Mouse (Mus musculus): ENCODE data around the gene Sec24c. TPM values are rescaled to one million over a fixed set of nuclear protein-coding genes. Genes with fewer than 3 reads are reported as not detected.

The Sec24c gene
- polyA plus RNA-seq, 1 experiment from 2014 or later = 90.5 TPM

DNA sequence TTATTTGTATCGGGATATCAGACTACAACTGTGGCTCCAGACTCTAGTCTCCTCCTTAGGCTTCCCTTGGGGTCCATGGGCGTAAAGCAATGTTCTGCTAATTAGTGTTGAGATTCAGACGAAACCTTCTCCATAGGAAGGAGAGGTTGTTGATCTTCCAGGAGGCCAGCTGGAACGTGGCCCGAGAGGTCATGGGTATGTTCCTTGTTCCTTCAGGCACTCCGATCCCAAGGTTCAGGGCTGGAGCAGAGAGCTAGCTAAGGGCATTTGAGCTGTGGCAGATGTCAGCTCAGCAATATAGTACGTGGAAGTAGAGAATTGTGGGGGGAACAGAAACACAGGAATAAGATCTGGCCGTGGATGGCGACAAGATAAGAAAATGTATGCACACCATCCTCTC lies 18.4 kb upstream of the Sec24c start:
- Histone ChIP-seq H3K27ac (ENCODE audit: low read length) (no peak overlapping the region), H3K4me2 (ENCODE audit: low read depth, low read length) (no peak overlapping the region), H3K9me3 (replicated peaks; ENCODE audit: control insufficient read depth, low read length) (no peaks in the 10 kb centered on the region), H3K9ac (ENCODE audit: low read length) (no peak overlapping the region), H3K27me3 (ENCODE audit: control insufficient read depth, insufficient read depth, low read length) (no peaks in the 10 kb centered on the region), H3K4me1 (ENCODE audit: control insufficient read depth, insufficient read depth, low read length) (peaks cover 6% of the 10 kb centered on the region; the same call in 1 of the 2 replicates), H3K36me3 (ENCODE audit: control insufficient read depth, insufficient read depth, low read length) (no peaks in the 10 kb centered on the region), H3K4me3 (replicated peaks; ENCODE audit: low read length) (no peak overlapping the region)
- no peak for ATAC-seq (ENCODE audit: insufficient read depth, low FRiP score)
- 74% methylated on average over 9 of the region's 9 CpGs for WGBS

GRCm38 (mm10) chr14:20656361-20656760 lies 17.7 kb upstream of the Sec24c start, which contains the start of gene Myoz1:
Gene Myoz1 (minus strand): TSS chr14:20656540.
- Histone ChIP-seq H3K4me1 (ENCODE audit: control insufficient read depth, insufficient read depth, low read length) (peaks cover 6% of the 10 kb centered on the region; the same call in 1 of the 2 replicates), H3K36me3 (ENCODE audit: control insufficient read depth, insufficient read depth, low read length) (no peaks in the 10 kb centered on the region), H3K9ac (ENCODE audit: low read length) (no peak within 1 kb of the TSS), H3K9me3 (replicated peaks; ENCODE audit: control insufficient read depth, low read length) (no peaks in the 10 kb centered on the region), H3K4me3 (replicated peaks; ENCODE audit: low read length) (no peak within 1 kb of the TSS), H3K27me3 (ENCODE audit: control insufficient read depth, insufficient read depth, low read length) (no peaks in the 10 kb centered on the region), H3K4me2 (ENCODE audit: low read depth, low read length) (no peak within 1 kb of the TSS), H3K27ac (ENCODE audit: low read length) (no peak within 1 kb of the TSS)
- no peak for ATAC-seq (ENCODE audit: insufficient read depth, low FRiP score)
- 48% methylated on average over 11 of the region's 11 CpGs for WGBS

DNA sequence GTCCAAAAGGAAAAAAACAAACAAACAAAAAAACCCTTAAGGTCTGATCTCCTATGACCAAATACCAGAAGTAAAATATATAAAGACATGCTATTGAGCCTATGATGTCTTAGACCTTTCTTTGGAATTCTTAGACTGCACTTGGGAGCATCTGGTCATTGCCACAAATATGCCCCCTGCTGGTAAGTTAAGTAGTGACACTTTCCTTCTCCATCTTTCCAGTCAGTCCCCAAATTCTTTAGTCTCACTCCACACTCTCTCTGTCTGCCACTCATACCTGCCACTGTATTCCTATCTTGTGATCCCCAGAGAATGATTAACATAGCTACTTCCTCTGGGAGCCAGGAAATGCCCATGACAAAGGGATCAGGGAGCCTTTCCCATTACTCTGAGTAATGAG lies 15.8 kb upstream of the Sec24c start:
- H3K27ac ChIP-seq (ENCODE audit: low read length) = no peak overlapping the region
- no peak overlapping the region for H3K9ac ChIP-seq (ENCODE audit: low read length)
- no peak overlapping the region for H3K4me3 ChIP-seq (replicated peaks; ENCODE audit: low read length)
- H3K9me3 ChIP-seq (replicated peaks; ENCODE audit: control insufficient read depth, low read length) = no peaks in the 10 kb centered on the region
- H3K27me3 ChIP-seq (ENCODE audit: control insufficient read depth, insufficient read depth, low read length) = peaks cover 3% of the 10 kb centered on the region; the same call in 1 of the 2 replicates
- H3K4me2 ChIP-seq (ENCODE audit: low read depth, low read length) = no peak overlapping the region
- no peak for ATAC-seq (ENCODE audit: insufficient read depth, low FRiP score)
- peaks cover 16% of the 10 kb centered on the region for H3K4me1 ChIP-seq (ENCODE audit: control insufficient read depth, insufficient read depth, low read length)
- H3K36me3 ChIP-seq (ENCODE audit: control insufficient read depth, insufficient read depth, low read length) = no peaks in the 10 kb centered on the region

- H3K9ac ChIP-seq (ENCODE audit: low read length) = no peak overlapping the region
- H3K27ac ChIP-seq (ENCODE audit: low read length) = no peak overlapping the region
- no peak overlapping the region for H3K4me3 ChIP-seq (replicated peaks; ENCODE audit: low read length)
- no peaks in the 10 kb centered on the region for H3K9me3 ChIP-seq (replicated peaks; ENCODE audit: control insufficient read depth, low read length)
- H3K36me3 ChIP-seq (ENCODE audit: control insufficient read depth, insufficient read depth, low read length) = no peaks in the 10 kb centered on the region
- H3K4me1 ChIP-seq (ENCODE audit: control insufficient read depth, insufficient read depth, low read length) = peaks cover 16% of the 10 kb centered on the region
- no peak overlapping the region for H3K4me2 ChIP-seq (ENCODE audit: low read depth, low read length)
- peaks cover 3% of the 10 kb centered on the region; the same call in 1 of the 2 replicates for H3K27me3 ChIP-seq (ENCODE audit: control insufficient read depth, insufficient read depth, low read length)
- WGBS = 85% methylated on average over 6 of the region's 6 CpGs
- no peak for ATAC-seq (ENCODE audit: insufficient read depth, low FRiP score)
These were observed 15.2 kb upstream of the Sec24c start for GRCm38 (mm10) chr14:20658902-20659301.

DNA sequence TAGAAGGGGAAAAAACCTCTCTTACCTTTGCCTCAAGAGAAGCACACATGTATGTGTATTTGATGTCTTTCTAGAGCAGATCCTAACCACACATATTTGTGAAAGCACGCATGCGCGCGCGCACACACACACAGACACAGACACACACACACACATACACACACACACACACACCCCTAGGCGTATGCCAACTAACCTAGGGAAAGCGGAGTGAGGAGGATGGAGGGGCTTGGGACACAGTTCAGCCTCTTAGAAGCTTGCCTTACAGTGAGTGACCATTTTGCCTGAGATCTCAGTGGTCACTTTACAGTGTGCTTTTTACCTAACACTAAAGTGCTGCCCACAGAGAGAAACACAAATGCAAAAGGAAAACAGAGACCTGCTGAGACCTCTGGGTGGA lies 14.4 kb upstream of the Sec24c start:
- Histone ChIP-seq H3K9me3 (replicated peaks; ENCODE audit: control insufficient read depth, low read length) (no peaks in the 10 kb centered on the region), H3K4me3 (replicated peaks; ENCODE audit: low read length) (no peak overlapping the region), H3K27ac (ENCODE audit: low read length) (no peak overlapping the region), H3K36me3 (ENCODE audit: control insufficient read depth, insufficient read depth, low read length) (no peaks in the 10 kb centered on the region), H3K4me2 (ENCODE audit: low read depth, low read length) (no peak overlapping the region), H3K4me1 (ENCODE audit: control insufficient read depth, insufficient read depth, low read length) (peaks cover 16% of the 10 kb centered on the region), H3K27me3 (ENCODE audit: control insufficient read depth, insufficient read depth, low read length) (peaks cover 3% of the 10 kb centered on the region; the same call in 1 of the 2 replicates), H3K9ac (ENCODE audit: low read length) (no peak overlapping the region)
- 97% methylated on average over 7 of the region's 7 CpGs for WGBS
- no peak for ATAC-seq (ENCODE audit: insufficient read depth, low FRiP score)

DNA sequence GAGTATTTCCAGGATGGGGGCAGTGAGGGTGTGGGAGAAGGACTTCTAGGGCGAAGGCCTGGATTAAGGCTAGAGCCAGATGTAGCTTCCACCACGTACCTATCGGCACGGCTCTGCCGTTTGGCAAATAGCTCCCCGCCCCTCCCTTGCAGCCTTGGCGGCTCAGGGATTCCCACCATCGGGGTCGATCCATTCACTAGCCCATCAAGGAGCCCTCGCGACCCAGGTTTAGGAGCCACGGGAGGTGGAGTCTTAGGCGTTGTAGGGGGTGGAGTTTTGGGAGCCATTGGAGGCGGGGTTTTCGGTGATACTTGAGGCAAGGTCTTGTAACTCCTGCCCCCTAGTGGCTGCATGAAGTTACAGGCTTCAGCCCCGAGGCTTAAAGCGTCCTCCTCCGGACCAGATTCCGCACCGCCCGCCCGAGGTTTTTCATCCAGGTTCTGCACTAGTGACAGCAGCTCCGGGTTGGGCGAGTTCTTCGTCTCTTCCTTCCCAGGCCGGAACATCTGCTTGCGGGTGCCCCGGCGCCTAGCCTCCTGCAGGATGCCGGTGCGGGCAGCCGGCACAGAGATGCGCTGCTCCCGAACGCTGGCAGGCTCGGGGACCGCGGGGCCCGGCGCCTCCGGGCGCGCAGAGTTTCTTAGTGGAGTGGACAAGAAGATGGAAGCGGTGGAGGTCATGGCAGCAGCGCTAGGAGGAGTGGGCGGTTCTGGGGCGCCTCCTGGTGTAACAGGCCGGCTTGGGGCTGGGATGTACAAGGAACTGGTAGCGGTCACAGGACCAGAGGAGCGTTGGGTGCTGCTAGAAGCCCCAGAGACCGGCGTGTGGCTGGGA lies 13.1 kb upstream of the Sec24c start:
- peaks cover 16% of the 10 kb centered on the region for H3K4me1 ChIP-seq (ENCODE audit: control insufficient read depth, insufficient read depth, low read length)
- H3K27ac ChIP-seq (ENCODE audit: low read length) = peak overlapping the region; percentile 95
- ATAC-seq (ENCODE audit: insufficient read depth, low FRiP score) = peak; percentile 88
- H3K4me3 ChIP-seq (replicated peaks; ENCODE audit: low read length) = peak overlapping the region; percentile 77
- WGBS = 2% methylated on average over 52 of the region's 52 CpGs
- peak overlapping the region; percentile 90 for H3K9ac ChIP-seq (ENCODE audit: low read length)
- peaks cover 3% of the 10 kb centered on the region; the same call in 1 of the 2 replicates for H3K27me3 ChIP-seq (ENCODE audit: control insufficient read depth, insufficient read depth, low read length)
- peak overlapping the region; percentile 94 for H3K4me2 ChIP-seq (ENCODE audit: low read depth, low read length)
- H3K9me3 ChIP-seq (replicated peaks; ENCODE audit: control insufficient read depth, low read length) = no peaks in the 10 kb centered on the region
- no peaks in the 10 kb centered on the region for H3K36me3 ChIP-seq (ENCODE audit: control insufficient read depth, insufficient read depth, low read length)

- ATAC-seq (ENCODE audit: insufficient read depth, low FRiP score) = peak; percentile 11
- peaks cover 16% of the 10 kb centered on the region for H3K4me1 ChIP-seq (ENCODE audit: control insufficient read depth, insufficient read depth, low read length)
- H3K9ac ChIP-seq (ENCODE audit: low read length) = peak overlapping the region; percentile 90
- H3K4me3 ChIP-seq (replicated peaks; ENCODE audit: low read length) = peak overlapping the region; percentile 77
- peaks cover 3% of the 10 kb centered on the region; the same call in 1 of the 2 replicates for H3K27me3 ChIP-seq (ENCODE audit: control insufficient read depth, insufficient read depth, low read length)
- no peaks in the 10 kb centered on the region for H3K9me3 ChIP-seq (replicated peaks; ENCODE audit: control insufficient read depth, low read length)
- peak overlapping the region; percentile 94 for H3K4me2 ChIP-seq (ENCODE audit: low read depth, low read length)
- 13% methylated on average over 19 of the region's 19 CpGs for WGBS
- H3K36me3 ChIP-seq (ENCODE audit: control insufficient read depth, insufficient read depth, low read length) = no peaks in the 10 kb centered on the region
- peak overlapping the region; percentile 95 for H3K27ac ChIP-seq (ENCODE audit: low read length)
These were observed 12.3 kb upstream of the Sec24c start for GRCm38 (mm10) chr14:20661661-20662331.

DNA sequence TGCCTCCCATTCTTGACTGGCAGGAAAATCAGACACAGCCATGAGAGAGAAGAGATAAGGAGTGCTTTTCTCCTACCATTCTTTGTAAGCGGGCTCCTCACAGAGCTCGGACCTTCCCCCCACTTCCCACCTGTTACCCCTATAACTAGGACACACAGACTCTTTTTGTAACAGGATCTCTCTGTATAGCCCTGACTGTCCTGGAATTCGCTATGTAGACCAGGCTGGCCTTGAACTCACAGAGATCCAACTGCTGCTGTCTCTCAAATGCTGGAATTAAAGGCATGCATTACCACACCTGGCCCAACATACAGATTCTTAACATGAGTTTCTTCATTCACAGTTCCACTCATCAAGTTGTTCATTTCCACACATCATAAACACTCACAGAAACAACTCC lies 11.4 kb upstream of the Sec24c start:
- Histone ChIP-seq H3K4me2 (ENCODE audit: low read depth, low read length) (peak overlapping the region; percentile 94; the same call in 1 of the 2 replicates), H3K9ac (ENCODE audit: low read length) (peak overlapping the region; percentile 90; the same call in 1 of the 2 replicates), H3K27me3 (ENCODE audit: control insufficient read depth, insufficient read depth, low read length) (peaks cover 3% of the 10 kb centered on the region; the same call in 1 of the 2 replicates), H3K4me1 (ENCODE audit: control insufficient read depth, insufficient read depth, low read length) (peaks cover 16% of the 10 kb centered on the region), H3K36me3 (ENCODE audit: control insufficient read depth, insufficient read depth, low read length) (no peaks in the 10 kb centered on the region), H3K9me3 (replicated peaks; ENCODE audit: control insufficient read depth, low read length) (no peaks in the 10 kb centered on the region), H3K27ac (ENCODE audit: low read length) (no peak overlapping the region), H3K4me3 (replicated peaks; ENCODE audit: low read length) (no peak overlapping the region)
- ATAC-seq (ENCODE audit: insufficient read depth, low FRiP score) = no peak
- WGBS = 74% methylated on average over 3 of the region's 3 CpGs

- H3K27ac ChIP-seq (ENCODE audit: low read length) = no peak overlapping the region
- H3K4me2 ChIP-seq (ENCODE audit: low read depth, low read length) = no peak overlapping the region
- peaks cover 16% of the 10 kb centered on the region for H3K4me1 ChIP-seq (ENCODE audit: control insufficient read depth, insufficient read depth, low read length)
- no peak for ATAC-seq (ENCODE audit: insufficient read depth, low FRiP score)
- no peak overlapping the region for H3K9ac ChIP-seq (ENCODE audit: low read length)
- peaks cover 3% of the 10 kb centered on the region; the same call in 1 of the 2 replicates for H3K27me3 ChIP-seq (ENCODE audit: control insufficient read depth, insufficient read depth, low read length)
- WGBS = 61% methylated on average over 2 of the region's 2 CpGs
- no peaks in the 10 kb centered on the region for H3K9me3 ChIP-seq (replicated peaks; ENCODE audit: control insufficient read depth, low read length)
- H3K36me3 ChIP-seq (ENCODE audit: control insufficient read depth, insufficient read depth, low read length) = no peaks in the 10 kb centered on the region
- H3K4me3 ChIP-seq (replicated peaks; ENCODE audit: low read length) = no peak overlapping the region
These were observed 10.5 kb upstream of the Sec24c start for GRCm38 (mm10) chr14:20663601-20664000.
